Mouse (Mus musculus) myocyte (in vitro differentiated cells): ENCODE results near the gene Fam89b. TPM values are rescaled to one million over a fixed set of nuclear protein-coding genes. Genes with fewer than 3 reads are reported as not detected.

Experiments
- H3K27me3 ChIP-seq: one replicate; pipeline ENCODE4 v1.6.1; 2011; ENCODE audit not compliant: control insufficient read depth, insufficient read depth, insufficient read length
- H3K36me3 ChIP-seq: one replicate; pipeline ENCODE4 v1.6.1; 2011; ENCODE audit not compliant: control insufficient read depth, insufficient read depth
- H3K4me2 ChIP-seq: one replicate; pipeline ENCODE4 v1.6.1; 2011; ENCODE audit warnings: low read depth, control low read depth
- H3K4me3 ChIP-seq: one replicate; pipeline ENCODE4 v1.5.1; 2011; ENCODE audit warnings: mild to moderate bottlenecking, control low read depth, moderate library complexity
- H3K79me2 ChIP-seq: one replicate; pipeline ENCODE4 v1.6.1; 2011; ENCODE audit not compliant: control insufficient read depth, insufficient read depth
- H3ac ChIP-seq: one replicate; pipeline ENCODE4 v1.6.1; 2011; ENCODE audit not compliant: control insufficient read depth, insufficient read length
- CEBPB ChIP-seq: IDR thresholded peaks from 2 replicates; pipeline ENCODE4 v1.6.1; 2011; ENCODE audit warnings: mild to moderate bottlenecking, moderate library complexity; ENCODE audit not compliant: poor library complexity, insufficient read depth, severe bottlenecking
- E2F4 ChIP-seq: IDR thresholded peaks from one replicate; pipeline ENCODE4 v1.6.1; 2011; ENCODE audit warnings: mild to moderate bottlenecking, control low read depth, moderate library complexity; ENCODE audit not compliant: insufficient read depth
- MAX ChIP-seq: IDR thresholded peaks from one replicate; pipeline ENCODE4 v1.6.1; 2011; ENCODE audit warnings: low read depth, mild to moderate bottlenecking, control low read depth
- MYOD1 ChIP-seq, 3 experiments: IDR thresholded peaks; one replicate each; pipeline ENCODE4 v1.6.1; 2011; ENCODE audit warnings: control low read depth in 2 of 3, low read depth in 2 of 3, mild to moderate bottlenecking in 2 of 3, moderate library complexity in 1 of 3; ENCODE audit not compliant: insufficient read length in 2 of 3, control insufficient read depth in 1 of 3
- MYOG ChIP-seq, 3 experiments: IDR thresholded peaks; one replicate each; pipeline ENCODE4 v1.6.1; 2011; ENCODE audit warnings: control low read depth in 2 of 3, low read depth in 2 of 3, mild to moderate bottlenecking in 2 of 3; ENCODE audit not compliant: insufficient read length in 2 of 3, control insufficient read depth in 1 of 3, insufficient read depth in 1 of 3
- POLR2A ChIP-seq: IDR thresholded peaks from one replicate; pipeline ENCODE4 v1.6.1; 2011; ENCODE audit warnings: low read depth, mild to moderate bottlenecking, control low read depth, moderate library complexity; ENCODE audit not compliant: insufficient read length
- POLR2AphosphoS2 ChIP-seq: IDR thresholded peaks from one replicate; pipeline ENCODE4 v1.6.1; 2011; ENCODE audit warnings: low read depth, control low read depth; ENCODE audit not compliant: insufficient read length
- REST ChIP-seq: IDR thresholded peaks from one replicate; pipeline ENCODE4 v1.6.1; 2011; ENCODE audit warnings: mild to moderate bottlenecking, control low read depth, moderate library complexity; ENCODE audit not compliant: insufficient read depth, insufficient read length
- SRF ChIP-seq: IDR thresholded peaks from one replicate; pipeline ENCODE4 v1.6.1; 2011; ENCODE audit warnings: low read depth; ENCODE audit not compliant: control insufficient read depth, insufficient read length
- TCF12 ChIP-seq: IDR thresholded peaks from one replicate; pipeline ENCODE4 v1.6.1; 2011; ENCODE audit warnings: mild to moderate bottlenecking, control low read depth; ENCODE audit not compliant: poor library complexity, insufficient read depth, severe bottlenecking
- TCF3 ChIP-seq: IDR thresholded peaks from one replicate; pipeline ENCODE4 v1.6.1; 2011; ENCODE audit warnings: low read depth, control low read depth; ENCODE audit not compliant: insufficient read length
- USF1 ChIP-seq: IDR thresholded peaks from one replicate; pipeline ENCODE4 v1.6.1; 2011; ENCODE audit warnings: low read depth, mild to moderate bottlenecking, control low read depth, moderate library complexity
- polyA plus RNA-seq: library from polyadenylated mRNA; unstranded; fragments of >200 nt; fragmentation: generic; extraction: Trizol; gene quantifications from one replicate; pipeline ENCODE4 v1.2.1, GENCODE M21; 2012; ENCODE audit warnings: missing spikeins

The Fam89b gene
- polyA plus RNA-seq, 1 experiment: 77.4 TPM

- H3K79me2 ChIP-seq: peaks cover 43% of the 10 kb centered on the region
- H3K4me2 ChIP-seq: peak overlapping the region; percentile 12
- no peak overlapping the region for H3K4me3 ChIP-seq
- H3K36me3 ChIP-seq: peaks cover 9% of the 10 kb centered on the region
- no peaks in the 10 kb centered on the region for H3K27me3 ChIP-seq
- no peak overlapping the region for H3ac ChIP-seq
- TF ChIP-seq TCF3: no peak
These were observed 36.5 kb downstream of the Fam89b start for GRCm38 (mm10) chr19:5692913-5693396.

GRCm38 (mm10) chr19:5692086-5692912 is 37.2 kb downstream of the Fam89b start:
- no peak for TF ChIP-seq POLR2AphosphoS2
- no peak for TF ChIP-seq TCF3
- no peak for TF ChIP-seq MYOG (IDR thresholded peaks at IDR 0.05; ENCODE audit: control insufficient read depth in 1 of 3, insufficient read depth in 1 of 3, insufficient read length in 2 of 3, low read depth in 2 of 3)
- no peak for TF ChIP-seq CEBPB
- TF ChIP-seq USF1: no peak
- TF ChIP-seq REST: no peak
- TF ChIP-seq MAX: no peak
- TF ChIP-seq E2F4: no peak
- H3K79me2 ChIP-seq: peaks cover 50% of the 10 kb centered on the region
- H3K36me3 ChIP-seq: peaks cover 3% of the 10 kb centered on the region
- H3K4me3 ChIP-seq: peak overlapping the region; percentile 94
- H3K27me3 ChIP-seq: no peaks in the 10 kb centered on the region
- H3K4me2 ChIP-seq: peak overlapping the region; percentile 95
- H3ac ChIP-seq: no peak overlapping the region

- Histone ChIP-seq H3K4me2 (peak overlapping the region; percentile 95), H3K79me2 (peaks cover 52% of the 10 kb centered on the region), H3K36me3 (peaks cover 3% of the 10 kb centered on the region), H3K27me3 (no peaks in the 10 kb centered on the region), H3K4me3 (peak overlapping the region; percentile 94), H3ac (no peak overlapping the region)
- TF ChIP-seq E2F4: no peak
- TF ChIP-seq TCF3: no peak
- no peak for TF ChIP-seq SRF
- TF ChIP-seq POLR2AphosphoS2: no peak
- TF ChIP-seq MYOD1 (IDR thresholded peaks at IDR 0.05; ENCODE audit: control insufficient read depth in 1 of 3, insufficient read length in 2 of 3, low read depth in 2 of 3): no peak
- TF ChIP-seq MYOG (IDR thresholded peaks at IDR 0.05; ENCODE audit: control insufficient read depth in 1 of 3, insufficient read depth in 1 of 3, insufficient read length in 2 of 3, low read depth in 2 of 3): no peak
- TF ChIP-seq TCF12: no peak
- TF ChIP-seq CEBPB: no peak
These were observed 37.9 kb downstream of the Fam89b start for GRCm38 (mm10) chr19:5691601-5692000.

- H3K4me2 ChIP-seq: peak overlapping the region; percentile 95
- no peak for TF ChIP-seq MAX
- peak in 2 of 3 experiments; percentile 14 to 32 for TF ChIP-seq MYOG (IDR thresholded peaks at IDR 0.05; ENCODE audit: control insufficient read depth in 1 of 3, insufficient read depth in 1 of 3, insufficient read length in 2 of 3, low read depth in 2 of 3)
- TF ChIP-seq MYOD1 (IDR thresholded peaks at IDR 0.05; ENCODE audit: control insufficient read depth in 1 of 3, insufficient read length in 2 of 3, low read depth in 2 of 3): peak in 1 of 3 experiments; percentile 18
- no peak for TF ChIP-seq TCF3
- H3K4me3 ChIP-seq: peak overlapping the region; percentile 94
- no peaks in the 10 kb centered on the region for H3K27me3 ChIP-seq
- H3K36me3 ChIP-seq: peaks cover 3% of the 10 kb centered on the region
- peaks cover 52% of the 10 kb centered on the region for H3K79me2 ChIP-seq
- H3ac ChIP-seq: peak overlapping the region; percentile 22
These were observed 39.1 kb downstream of the Fam89b start for GRCm38 (mm10) chr19:5690343-5690735.

- Histone ChIP-seq H3ac (peak overlapping the region; percentile 22), H3K79me2 (peaks cover 52% of the 10 kb centered on the region), H3K4me2 (peak overlapping the region; percentile 95), H3K27me3 (no peaks in the 10 kb centered on the region), H3K36me3 (peaks cover 3% of the 10 kb centered on the region), H3K4me3 (peak overlapping the region; percentile 94)
- TF ChIP-seq MYOD1 (IDR thresholded peaks at IDR 0.05; ENCODE audit: control insufficient read depth in 1 of 3, insufficient read length in 2 of 3, low read depth in 2 of 3) (peak in 2 of 3 experiments; percentile 4 to 62), MYOG (IDR thresholded peaks at IDR 0.05; ENCODE audit: control insufficient read depth in 1 of 3, insufficient read depth in 1 of 3, insufficient read length in 2 of 3, low read depth in 2 of 3) (peak in 2 of 3 experiments; percentile 47 to 75), SRF (no peak), REST (no peak), TCF12 (no peak), POLR2A (peak; percentile 61), CEBPB (no peak), POLR2AphosphoS2 (peak; percentile 37), E2F4 (no peak), TCF3 (no peak), MAX (no peak)
These were observed 39.7 kb downstream of the Fam89b start for GRCm38 (mm10) chr19:5689565-5690342.
